Mouse (Mus musculus): ENCODE data around the gene Rps6ka1.

Rps6ka1 gene

GRCm38 (mm10) chr4:133897431-133897891 lies 9.9 kb upstream of the Rps6ka1 start:
- no peak for DNase-seq (ENCODE audit: low spot score in 2 of 2)

DNA sequence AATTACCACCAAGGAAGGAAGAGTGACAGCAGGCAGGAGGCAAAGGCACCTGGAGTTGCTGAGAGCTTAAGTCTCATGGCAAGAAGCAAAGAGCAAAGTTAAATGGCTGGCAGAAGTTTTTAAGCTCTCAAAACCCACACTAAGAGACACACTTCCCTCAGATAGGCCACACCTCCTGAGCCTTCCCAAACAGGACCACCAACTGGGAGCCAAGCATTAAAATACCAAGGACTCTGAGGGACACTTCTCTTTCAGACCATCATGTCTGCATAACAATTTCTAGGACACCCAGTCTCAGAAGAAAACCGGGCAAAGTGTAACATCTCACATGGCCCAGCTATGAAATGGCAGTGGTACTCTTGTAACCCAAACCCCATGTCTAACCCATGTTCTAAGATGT lies 9.4 kb upstream of the Rps6ka1 start:
- no peak for DNase-seq (ENCODE audit: low spot score in 2 of 2)

- DNase-seq (ENCODE audit: low spot score in 2 of 2) = no peak
These were observed 8.4 kb upstream of the Rps6ka1 start for GRCm38 (mm10) chr4:133896002-133896401.

DNA sequence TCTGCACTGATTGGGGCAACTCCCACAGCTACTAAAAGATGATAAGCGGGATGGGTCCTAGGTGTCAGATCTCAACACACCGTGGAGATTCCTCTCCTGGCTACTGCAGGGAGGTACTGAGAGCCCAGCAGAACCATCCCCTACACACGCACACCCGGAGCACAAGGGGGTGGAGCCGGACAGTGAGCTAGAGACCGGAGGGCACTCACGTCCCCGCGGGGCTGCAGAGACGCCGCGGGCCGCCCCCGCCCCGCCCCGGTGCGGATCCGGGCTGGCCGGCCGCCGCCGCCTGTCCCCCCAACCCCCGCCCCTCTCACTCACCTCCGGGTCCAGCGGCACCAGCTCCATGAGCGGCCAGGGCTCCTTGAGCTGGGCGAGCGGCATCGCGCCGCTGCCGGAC lies 348 bp downstream of the Rps6ka1 start:
- no peak for DNase-seq (ENCODE audit: low spot score in 2 of 2)

GRCm38 (mm10) chr4:133885991-133886501 lies 1.6 kb downstream of the Rps6ka1 start:
- no peak for DNase-seq (ENCODE audit: low spot score in 2 of 2)

DNA sequence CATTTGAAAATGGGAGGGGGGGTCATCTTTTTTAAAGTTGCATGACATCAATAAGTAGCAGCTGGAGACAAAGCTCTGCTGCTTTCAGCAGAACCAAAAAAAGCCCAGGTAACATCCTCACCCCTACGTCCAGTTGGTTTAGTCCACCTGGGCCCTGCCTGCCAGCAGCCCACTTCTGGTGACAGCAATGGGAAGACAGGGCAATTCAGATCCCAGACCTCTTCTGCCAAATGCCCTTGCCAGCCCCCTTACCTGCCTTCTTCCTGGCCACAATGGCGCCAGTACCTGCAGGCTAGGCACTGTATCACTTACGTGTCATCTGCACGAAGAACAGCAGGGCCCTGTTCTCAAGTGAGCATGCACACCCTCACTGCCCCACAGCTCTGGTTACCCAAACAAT lies 2.3 kb downstream of the Rps6ka1 start:
- no peak for DNase-seq (ENCODE audit: low spot score in 2 of 2)

DNA sequence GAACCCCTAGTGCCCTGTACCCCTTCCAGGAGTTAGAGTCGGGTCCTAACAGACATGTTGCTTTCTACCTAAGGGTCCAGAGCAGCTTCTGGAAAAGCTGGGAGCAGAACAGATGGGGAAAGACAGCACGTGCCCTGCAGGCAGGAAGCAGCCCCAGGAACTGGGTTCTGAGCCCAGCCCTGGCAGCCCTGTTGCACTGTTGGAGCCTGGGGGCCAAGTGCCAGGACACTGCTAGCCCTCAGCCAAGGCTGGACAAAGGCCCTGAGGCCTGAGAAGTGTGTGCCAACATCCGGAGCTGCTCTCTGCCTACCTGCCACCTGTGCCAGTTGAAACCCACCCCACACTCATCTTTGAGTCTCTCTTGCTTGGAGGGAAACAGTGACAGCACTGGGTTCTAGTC lies 2.7 kb downstream of the Rps6ka1 start:
- DNase-seq (ENCODE audit: low spot score in 2 of 2) = no peak

DNA sequence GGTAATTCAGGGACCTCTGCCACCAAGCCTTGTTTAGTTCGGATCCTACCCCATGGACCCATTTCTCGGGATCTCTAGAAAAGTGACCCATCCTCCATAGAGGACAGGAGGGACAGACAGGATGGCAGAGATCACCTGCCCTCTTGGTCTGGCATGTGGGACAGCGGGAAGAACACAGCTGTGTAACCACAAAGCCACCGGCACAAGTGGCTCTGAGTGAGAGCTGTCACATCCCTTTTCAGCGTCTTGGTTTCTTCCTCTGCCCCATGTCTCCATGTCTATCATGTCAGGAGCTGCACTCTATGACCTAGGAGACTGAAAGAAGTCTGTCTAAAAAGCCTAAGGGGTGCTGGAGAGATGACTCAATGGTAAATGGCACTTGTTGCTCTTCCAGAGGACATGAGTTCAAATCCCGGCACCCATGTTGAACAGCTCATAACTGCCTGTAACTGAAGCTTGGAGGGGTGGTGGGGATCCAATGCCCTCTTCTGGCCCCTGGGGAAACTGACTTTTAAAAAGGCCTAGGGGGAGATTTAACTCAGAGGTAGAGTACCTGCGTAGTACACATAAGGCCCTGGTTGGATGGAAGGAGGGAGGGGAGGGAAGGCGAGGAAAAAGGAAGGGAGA lies 3.4 kb downstream of the Rps6ka1 start:
- DNase-seq (ENCODE audit: low spot score in 2 of 2) = no peak

DNA sequence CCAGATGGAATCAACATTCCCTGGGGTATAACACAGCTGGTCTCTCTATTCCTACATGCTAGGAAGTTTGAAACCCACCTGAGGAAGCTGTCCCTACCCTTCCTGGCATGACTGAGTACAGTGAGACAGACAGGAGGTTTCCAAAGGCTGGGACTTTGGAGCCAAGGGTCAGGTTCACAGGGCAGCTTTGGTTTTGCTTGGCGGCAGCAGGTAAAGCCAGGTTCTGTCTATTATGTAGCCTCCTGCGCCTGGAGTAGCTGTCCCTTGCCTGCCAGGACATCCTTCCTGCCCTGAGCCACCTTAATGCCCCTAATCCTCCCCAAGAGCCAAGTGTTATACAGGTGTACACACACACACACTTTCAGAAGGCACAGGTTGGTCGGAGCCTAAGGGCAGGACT lies 5.7 kb downstream of the Rps6ka1 start:
- DNase-seq (ENCODE audit: low spot score in 2 of 2) = no peak

- no peak for DNase-seq (ENCODE audit: low spot score in 2 of 2)
These were observed 6.2 kb downstream of the Rps6ka1 start for GRCm38 (mm10) chr4:133881399-133881798.

DNA sequence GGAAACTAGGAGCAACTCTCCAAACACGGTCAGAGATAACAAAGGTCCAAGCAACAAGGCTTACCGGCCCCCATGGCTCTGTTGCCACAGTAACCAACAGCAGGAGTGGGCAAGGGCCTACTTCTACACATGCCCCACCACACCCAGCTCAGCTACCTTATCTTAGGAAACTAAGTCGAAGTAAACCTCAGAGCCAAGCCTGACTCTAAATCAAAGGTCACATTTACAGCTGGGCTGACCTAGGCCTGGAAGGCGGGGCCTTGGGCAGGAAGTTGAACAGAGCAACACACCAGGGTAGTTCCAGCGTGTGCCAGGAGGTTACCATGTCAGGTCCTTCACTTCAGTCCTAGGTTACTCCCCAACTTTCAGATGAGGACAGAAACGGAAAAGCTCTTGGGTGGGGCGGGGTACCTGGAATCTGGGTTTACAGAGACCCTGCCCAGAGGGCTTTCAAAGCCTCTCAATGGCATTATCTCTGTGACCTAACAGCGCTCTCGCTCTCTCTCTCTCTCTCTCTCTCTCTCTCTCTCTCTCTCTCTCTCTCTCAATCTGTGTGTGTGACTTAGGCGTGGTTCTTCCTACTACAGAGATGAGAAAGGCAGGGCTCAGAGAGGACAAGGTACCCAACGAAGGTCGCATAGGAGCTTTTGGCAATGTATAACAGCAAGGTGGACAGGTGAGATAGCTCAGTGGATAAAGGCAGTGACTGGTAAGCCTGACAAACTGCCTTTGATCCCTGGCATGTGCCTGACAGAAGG lies 8.3 kb downstream of the Rps6ka1 start:
- DNase-seq (ENCODE audit: low spot score in 2 of 2) = no peak

DNA sequence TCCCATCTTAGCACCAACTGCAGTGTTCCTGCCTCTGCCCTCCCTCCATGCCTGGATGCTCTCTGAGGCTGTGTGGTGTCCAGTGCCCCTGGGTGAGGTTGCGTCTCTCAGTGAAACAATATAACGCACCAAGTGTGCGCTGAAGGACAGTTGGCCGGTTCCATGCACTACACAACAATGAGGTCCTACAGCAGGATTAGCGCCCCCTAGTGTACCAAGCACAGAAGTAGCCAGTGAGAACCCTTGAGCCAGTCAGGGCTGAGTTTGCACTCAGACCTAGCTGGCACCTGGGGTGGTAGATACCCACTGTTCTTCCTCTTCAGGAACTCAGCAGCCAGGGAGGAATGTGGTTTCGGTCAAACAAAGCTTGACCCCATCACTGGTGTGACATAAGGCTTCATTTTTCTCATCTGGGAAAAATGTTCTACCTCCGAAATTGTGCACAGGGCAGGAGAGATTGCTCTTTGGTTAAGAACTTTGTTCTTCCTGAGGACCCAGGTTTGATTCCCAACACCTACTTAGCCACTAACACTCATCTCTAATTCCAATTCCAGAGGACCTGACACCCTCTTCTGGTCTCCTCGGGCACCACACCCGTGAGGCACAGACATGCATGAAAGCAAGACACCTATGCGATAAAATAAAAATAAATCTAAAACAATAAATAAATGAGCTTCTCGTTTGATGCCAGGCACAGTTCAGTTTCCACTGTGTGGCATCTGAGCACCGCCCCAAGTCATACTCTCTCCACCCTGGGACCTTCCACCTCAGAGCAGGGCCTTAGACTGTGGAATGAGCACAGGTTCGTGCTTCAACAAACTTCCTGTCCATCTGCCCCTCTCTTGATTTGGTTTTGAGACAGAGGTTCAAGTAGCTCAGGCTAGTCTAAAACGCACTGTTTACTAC lies 9.5 kb downstream of the Rps6ka1 start:
- DNase-seq (ENCODE audit: low spot score in 2 of 2) = no peak

DNA sequence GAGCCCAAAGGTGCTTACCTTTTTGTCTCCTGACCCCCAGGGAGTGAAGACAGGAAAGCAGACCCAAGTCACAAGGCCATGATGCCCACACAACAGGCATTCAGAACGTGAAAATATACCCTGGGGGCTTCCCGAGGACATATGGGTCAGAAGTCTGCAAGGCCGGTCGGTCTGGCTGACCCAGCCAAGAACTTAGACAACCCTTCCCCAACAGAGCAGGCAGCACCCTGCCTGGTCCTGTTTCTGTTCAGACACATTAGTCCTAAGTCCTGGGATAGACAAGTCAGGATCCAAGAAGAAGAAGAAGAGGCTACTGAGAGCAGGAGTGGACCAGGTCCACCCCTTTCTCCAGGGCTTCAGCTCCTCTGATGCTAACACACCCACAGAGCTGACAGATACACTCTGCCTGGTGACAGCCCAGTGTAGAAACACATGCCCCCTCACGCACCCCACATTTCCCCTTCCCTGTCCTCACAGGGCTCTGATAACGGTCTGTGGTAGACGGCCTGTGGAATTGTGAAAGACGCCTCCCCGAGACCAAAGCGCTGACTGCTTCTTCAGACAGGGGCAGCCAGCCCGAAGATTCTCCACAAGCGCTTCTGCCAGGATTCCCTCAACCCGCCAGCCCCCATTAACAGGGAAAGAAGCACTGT lies 12.6 kb downstream of the Rps6ka1 start:
- DNase-seq (ENCODE audit: low spot score in 2 of 2) = no peak

DNA sequence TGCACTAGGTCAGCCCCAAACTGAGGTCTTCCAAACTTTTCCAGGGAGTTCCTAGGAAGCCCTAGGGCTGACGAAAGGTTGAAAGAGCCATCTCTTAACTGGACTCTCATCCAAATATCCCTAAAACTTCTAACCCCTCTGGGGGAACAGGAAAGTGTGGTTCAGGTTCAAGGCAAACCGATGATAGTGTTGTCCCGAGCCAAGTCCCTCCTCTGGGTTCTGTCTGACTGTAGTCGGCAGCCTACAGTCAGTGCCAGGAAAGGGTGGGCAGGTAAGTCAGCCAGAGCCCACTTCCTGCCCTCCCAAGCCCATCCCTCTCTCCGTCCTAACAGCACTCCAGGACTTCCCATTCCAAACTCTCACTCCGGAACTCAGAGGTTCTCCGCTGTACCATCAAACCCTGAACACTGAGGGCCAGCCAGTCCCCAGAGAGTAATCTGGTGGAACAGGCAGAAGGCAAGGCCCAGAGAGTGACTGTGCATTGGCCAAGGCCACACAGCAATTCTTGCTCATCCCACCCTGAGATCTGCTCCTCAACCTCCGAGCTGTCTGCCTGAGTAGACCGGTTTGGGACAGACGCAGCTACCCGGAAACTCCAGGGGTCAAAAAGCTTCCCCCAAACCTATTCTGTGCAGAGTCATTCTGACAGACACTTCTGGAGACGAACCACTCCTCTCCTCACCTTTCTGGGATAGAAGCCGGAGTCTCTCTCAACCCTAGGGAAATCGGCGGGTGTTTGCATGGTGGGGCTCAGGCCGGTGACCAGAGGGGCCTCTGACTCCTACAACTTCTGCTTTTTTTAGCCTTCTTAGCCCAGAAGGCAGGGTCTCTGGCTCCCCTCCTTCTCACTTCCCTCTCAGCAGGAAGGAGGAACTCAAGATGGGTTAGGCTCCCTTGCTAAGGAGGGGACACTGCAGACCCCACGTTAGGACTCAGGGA lies 13.4 kb downstream of the Rps6ka1 start:
- no peak for DNase-seq (ENCODE audit: low spot score in 2 of 2)

DNA sequence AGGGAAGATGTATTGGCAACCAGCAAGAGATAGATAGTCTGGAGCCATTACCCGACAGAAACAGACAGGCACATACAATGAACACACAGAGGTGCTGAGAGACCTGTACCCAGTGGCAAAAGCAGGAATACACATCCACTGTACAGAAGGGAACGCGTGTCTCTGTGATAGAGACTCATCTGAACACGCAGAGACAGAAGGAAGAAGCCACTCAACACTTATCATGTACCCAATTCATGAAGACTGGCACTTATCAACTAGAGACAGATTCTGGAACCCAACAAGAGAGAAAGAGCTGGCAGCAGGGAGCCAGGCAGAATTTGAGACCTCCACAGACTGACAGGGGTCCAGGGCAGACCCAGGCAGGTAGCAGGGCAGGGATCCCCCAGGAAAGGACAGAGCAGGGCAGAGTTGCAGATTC lies 14.2 kb downstream of the Rps6ka1 start:
- DNase-seq (ENCODE audit: low spot score in 2 of 2) = no peak

GRCm38 (mm10) chr4:133872812-133873300 lies 14.7 kb downstream of the Rps6ka1 start:
- peak in 1 of 2 experiments; percentile 27 for DNase-seq (ENCODE audit: low spot score in 2 of 2)

- DNase-seq (ENCODE audit: low spot score in 2 of 2) = no peak
These were observed 15.3 kb downstream of the Rps6ka1 start for GRCm38 (mm10) chr4:133872222-133872811.

DNA sequence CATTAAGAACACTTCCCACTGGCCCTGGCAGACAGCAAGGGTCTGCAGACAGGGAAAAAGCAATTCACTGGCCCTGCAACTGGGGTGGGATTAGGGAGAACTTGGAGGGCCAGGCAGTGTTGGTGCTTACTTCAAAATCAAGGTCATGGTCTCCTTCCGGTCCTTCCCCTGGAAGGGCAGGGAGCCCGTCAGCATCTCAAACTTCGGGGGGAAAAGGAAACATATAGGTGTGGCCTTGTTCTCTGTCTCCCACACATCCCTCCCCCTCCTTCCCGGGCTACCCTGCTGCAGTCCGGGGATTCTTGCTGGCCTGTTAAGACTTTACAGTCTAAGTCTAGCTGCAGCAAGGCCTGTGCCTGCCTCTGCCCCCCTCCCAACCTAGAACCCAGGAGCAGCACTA lies 22.4 kb downstream of the Rps6ka1 start:
- DNase-seq (ENCODE audit: low spot score in 2 of 2) = no peak

GRCm38 (mm10) chr4:133864380-133864981 lies 23.1 kb downstream of the Rps6ka1 start:
- peak in 1 of 2 experiments; percentile 53 for DNase-seq (ENCODE audit: low spot score in 2 of 2)

Data from left cerebral cortex, adult 9 months (tissue).